Mouse (Mus musculus): ENCODE measurements around the gene Icam5.
"Not testable (repeated sequence)": the region's sequence is repeated elsewhere in the genome, so short reads cannot be mapped to it uniquely, and the experiment has no call there.

Icam5 gene

DNA sequence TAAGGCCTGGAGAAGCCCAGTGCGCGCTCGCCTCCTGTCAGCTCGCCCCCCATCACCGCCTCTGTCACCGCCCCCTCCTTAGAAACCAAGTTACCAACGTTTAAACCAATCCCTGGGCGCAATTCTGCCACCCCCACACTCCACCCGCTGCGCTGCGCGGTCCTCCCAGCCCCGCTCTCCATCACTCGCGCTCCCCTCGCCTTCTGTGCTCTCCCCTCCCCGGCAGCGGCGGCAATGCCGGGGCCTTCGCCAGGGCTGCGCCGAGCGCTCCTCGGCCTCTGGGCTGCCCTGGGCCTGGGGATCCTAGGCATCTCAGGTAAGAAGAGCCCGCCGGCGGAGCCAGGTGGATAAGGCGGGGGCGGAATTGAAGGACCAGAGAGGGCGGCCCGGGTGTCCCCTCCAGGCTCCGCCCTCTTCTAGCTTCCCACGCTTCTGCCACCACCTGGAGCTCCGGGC lies at the start of gene Icam5:
Icam5 (plus strand) TSS at position 178 of the 456 bp plus-strand sequence.
- DNase-seq (ENCODE audit: low spot score in 2 of 2), result peak; percentile 27 to 44

DNA sequence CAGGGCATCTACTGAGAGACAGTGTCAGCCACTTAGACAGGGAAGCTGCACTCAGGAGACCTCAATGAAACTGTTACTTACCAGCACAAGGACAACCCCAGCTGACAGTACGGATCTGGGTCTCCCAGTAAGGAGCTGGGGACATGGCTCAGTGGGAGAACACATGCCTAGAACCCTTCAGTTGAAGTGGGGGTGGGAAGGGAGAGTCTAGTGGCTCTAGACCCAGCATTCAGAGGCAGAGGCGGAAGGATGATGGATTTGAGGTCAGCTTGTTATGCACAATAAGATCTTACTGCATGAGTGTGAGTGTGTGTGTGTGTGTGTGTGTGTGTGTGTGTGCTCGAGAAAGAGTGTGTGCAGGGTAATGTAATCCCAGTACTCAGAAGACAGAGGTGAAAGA lies 49.7 kb upstream of the Icam5 start:
- no peak for DNase-seq (ENCODE audit: low spot score in 2 of 2)

DNA sequence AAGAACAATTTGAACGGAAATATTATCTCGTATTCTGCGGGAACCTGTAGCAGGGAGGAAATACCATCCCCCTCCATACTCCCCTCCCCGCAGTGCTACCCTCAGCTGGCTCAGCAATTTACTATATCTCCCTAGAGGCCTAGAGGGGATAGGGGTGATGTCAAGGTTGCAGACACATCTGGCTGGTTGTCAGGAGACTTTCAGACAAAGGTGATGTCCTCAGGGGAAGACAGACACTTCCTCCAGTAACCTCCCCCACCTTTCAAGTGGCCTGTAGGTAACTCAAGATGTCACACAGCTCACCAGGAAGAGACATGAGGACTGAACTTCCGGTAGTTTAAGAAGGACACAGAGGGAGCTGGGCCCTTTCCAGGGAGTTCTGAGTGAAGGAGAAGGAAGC lies 48.7 kb upstream of the Icam5 start:
- no peak for DNase-seq (ENCODE audit: low spot score in 2 of 2)

DNA sequence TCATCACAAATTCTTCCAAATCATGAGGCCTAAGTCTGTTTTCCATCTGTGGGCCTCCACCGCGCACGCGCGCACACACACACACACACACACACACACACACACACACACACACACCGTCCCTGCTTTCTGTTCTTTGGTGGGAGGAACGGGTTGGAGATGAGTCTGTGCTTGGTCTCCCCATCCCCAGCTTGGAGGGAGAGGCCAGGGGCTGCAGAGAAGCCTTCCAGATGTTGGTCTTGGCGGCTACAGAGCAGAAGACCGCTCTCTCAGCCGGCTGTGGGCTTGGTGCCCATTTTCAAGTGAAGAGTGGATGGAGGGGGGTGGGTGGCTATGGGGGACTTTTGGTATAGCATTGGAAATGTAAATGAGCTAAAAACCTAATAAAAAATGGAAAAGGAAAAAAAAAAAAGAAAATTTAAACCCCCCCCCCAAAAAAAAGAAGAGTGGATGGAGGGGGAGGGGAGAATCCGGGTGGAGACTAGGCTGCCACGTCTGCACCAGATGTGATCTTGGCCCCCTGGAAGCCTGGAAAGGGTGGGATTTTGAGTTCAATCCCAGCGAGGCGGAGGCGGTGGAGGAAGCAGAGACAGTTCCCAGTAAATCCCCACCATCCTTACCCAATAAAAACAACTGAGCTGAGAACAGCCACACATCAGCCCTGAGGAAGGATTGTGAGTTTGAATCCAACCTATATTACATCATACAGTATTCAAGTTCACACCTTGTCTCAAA lies 44.8 kb upstream of the Icam5 start:
- DNase-seq (ENCODE audit: low spot score in 2 of 2), result no peak

DNA sequence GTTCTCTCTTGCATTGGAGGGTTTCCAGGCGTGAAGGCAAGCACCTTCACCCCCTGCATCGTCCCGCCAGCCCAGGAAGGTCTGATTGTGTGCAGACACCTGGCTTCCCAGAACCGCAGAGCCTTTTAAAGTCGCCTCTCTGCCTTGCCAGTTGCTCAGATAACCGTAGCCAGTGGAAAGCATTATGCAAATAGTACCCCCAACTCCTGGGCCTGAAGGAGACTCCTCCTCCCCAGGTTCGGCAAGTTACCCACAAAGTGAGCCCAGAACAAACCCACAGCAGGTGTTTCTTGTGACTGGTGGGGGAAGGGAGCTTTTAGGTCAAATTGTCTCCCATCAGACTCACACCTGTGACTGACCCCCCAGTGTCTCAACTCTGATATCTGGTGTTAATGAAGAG lies 43.9 kb upstream of the Icam5 start:
- peak; percentile 22 to 34 for DNase-seq (ENCODE audit: low spot score in 2 of 2)

DNA sequence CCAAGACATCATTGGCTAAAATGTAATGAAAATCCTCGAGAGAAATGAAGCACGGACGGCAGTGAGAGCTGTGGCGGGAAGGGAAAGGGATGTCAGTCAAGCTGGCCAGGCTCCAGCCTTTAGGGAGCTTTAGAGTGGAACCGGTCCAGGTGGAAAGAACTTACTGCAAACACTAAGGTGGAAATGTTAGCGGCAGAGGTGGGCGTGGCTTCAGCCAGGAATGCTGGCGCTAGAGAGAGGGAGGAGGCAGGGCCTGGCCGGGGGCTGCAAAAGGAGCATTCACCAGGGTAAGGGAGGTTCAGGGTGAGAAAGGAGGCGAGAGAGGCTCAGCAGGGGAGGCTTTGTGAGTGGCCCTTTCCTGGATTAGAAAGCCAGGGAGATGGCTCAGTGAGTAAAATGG lies 41.0 kb upstream of the Icam5 start:
- DNase-seq (ENCODE audit: low spot score in 2 of 2), result no peak

DNA sequence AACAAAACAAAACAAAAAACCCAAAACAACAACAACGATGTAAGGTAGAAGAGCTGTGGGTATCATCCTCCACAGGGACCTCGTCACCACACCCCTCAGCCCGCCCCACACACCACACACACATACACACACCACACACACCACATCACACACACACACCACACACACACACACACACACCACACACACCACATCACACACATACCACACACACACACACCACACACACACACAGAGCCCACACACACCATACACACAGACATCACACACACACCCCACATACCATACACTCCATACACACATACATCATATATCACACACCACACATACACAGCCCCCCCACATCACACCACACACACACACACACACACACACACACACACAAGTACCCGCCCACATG lies 40.3 kb upstream of the Icam5 start:
- DNase-seq (ENCODE audit: low spot score in 2 of 2), result no peak

DNA sequence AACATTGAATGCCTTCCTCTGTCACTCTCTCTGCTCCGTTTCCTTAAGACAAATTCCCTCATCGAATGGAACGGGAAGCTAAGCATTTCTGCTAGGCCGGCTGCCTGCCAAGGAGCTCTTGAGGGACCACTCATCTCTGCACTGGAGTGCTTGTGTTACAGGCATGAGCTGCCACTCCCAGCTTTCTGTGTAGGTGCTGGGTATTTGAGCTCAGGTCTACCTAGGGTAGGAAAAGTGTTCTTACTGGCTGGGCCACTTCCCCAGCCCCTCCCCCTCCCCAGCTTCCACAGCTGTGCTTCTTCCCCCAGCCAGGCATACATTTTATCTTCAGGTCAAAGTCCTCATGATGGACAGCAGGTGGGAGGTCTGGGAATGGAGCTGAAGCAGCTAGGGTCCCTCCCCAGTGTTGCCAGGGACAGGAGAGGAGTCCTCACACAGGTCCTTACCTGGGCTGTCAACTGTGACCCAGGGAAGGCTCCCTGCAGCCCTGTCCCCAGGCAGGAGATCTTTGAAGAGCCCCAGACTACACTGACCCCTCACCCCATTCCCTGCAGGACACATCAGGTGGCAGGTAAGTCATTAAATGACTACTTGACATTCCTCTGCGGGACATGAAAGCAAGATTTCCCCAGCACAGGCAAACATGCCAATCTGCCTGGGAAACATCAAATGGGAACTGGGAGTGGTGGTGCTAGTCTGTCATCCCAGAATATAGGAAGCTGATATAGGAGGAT lies 38.5 kb upstream of the Icam5 start:
- DNase-seq (ENCODE audit: low spot score in 2 of 2), result no peak

DNA sequence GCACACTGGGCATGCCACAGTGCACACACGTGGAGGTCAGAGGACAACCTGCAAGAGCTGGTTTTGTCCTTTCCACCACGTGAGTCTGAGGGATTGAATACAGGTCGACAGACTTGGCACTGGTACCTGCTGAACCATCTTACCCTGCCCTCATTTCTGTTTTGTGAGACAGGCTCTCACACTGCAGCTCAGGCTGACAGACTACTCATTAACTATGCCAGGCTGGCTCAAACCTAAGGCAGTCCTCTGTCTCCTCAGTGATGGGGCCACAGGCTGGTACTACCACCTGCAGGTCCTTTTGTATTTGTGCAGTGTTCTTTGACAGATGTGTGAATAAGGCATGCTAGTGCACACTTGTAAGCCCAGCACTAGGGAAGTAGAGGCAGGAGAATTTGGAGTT lies 36.8 kb upstream of the Icam5 start:
- no peak for DNase-seq (ENCODE audit: low spot score in 2 of 2)

DNA sequence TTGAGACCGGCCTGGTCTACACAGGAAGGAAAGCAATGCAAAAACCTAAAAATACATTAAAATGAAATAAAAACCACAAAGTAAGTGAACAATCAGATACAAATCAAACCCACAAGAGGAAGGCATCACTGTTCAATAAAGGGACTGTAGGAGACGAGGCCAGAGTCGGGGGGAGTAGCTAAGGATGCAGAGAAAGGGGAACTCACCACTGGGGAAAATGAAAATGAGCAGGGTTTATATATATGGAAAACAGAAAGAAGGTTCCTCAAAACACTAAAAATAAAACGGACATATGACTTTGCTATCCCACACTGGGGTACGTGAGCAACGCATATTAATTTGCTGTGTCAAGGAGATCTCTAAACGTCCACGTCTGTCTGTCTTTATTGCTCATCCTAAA lies 34.8 kb upstream of the Icam5 start:
- no peak for DNase-seq (ENCODE audit: low spot score in 2 of 2)

DNA sequence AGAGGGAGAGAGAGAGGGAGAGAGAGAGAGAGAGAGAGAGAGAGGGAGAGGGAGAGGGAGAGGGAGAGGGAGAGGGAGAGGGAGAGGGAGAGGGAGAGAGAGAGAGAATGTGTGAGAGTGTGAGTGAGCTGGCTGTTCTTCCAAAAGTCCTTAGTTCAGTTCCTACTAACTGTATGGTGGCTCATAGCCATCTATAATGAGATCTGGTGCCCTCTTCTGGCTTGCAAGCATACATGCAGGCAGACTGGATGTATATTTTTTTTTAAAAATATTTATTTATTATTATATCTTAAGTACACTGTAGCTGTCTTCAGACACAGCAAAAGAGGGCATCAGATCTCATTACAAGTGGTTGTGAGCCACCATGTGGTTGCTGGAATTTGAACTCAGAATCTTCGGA lies 33.5 kb upstream of the Icam5 start:
- not testable (repeated sequence) for DNase-seq (ENCODE audit: low spot score in 2 of 2)

DNA sequence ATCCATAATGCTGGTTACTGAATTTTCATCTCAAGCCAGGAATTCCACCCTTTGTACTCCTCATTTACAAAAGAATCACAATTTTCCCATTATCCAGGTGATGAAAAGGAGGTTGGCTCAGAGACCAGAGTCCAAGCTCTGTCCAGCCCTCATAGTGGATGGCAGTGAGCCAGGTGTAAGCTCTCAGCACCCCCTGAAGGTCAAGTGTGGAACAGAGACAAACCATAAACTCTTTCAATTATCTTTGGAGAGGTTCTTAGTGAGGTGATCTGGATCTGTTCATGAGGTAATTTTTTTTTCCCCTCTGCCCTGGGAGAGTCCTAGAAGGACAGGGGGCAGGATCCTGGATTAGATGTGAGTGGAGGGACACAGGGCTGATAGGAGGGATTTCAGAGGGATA lies 31.1 kb upstream of the Icam5 start:
- DNase-seq (ENCODE audit: low spot score in 2 of 2), result no peak

DNA sequence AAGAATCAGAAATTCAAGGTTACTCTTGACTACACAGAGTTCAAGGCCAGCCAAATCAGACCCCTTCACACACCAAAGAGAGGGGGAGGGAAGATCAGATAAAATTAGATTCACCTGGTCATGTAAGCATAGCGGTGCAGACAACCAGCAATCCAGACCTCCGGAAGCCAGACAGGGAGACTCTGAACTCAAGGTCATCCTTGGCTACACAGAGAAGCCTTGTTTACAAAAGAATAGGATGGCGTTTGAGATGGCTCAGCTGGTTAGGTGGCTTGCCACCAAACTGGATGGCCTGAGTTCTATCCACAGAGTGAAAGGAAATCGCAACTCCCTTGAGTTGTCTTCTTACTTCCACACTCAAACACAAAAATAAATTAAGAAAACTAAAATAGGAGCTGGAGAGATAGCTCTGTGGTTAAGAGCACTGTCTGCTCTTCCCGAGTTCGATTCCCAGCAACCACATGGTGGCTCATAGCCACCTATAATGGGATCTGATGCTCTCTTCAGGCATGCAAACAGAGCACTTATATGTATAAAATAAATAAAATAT lies 30.1 kb upstream of the Icam5 start:
- no peak for DNase-seq (ENCODE audit: low spot score in 2 of 2)

DNA sequence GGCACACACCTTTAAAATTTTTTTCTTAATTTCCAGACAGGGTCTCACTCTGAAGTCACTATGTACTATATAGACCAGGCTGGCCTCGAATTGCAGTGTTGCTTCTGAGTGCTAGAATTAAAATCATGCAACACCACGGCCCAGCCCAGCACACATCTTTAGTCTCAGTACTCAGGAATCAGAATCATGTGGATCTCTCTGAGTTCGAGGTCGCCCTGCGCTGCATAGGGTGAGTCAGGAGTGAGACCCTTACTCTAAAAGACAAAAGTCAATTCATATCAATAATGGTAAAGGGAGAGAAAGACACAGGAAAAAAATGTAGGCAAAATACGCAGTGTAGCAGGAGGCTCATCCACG lies 29.6 kb upstream of the Icam5 start:
- DNase-seq (ENCODE audit: low spot score in 2 of 2), result no peak

DNA sequence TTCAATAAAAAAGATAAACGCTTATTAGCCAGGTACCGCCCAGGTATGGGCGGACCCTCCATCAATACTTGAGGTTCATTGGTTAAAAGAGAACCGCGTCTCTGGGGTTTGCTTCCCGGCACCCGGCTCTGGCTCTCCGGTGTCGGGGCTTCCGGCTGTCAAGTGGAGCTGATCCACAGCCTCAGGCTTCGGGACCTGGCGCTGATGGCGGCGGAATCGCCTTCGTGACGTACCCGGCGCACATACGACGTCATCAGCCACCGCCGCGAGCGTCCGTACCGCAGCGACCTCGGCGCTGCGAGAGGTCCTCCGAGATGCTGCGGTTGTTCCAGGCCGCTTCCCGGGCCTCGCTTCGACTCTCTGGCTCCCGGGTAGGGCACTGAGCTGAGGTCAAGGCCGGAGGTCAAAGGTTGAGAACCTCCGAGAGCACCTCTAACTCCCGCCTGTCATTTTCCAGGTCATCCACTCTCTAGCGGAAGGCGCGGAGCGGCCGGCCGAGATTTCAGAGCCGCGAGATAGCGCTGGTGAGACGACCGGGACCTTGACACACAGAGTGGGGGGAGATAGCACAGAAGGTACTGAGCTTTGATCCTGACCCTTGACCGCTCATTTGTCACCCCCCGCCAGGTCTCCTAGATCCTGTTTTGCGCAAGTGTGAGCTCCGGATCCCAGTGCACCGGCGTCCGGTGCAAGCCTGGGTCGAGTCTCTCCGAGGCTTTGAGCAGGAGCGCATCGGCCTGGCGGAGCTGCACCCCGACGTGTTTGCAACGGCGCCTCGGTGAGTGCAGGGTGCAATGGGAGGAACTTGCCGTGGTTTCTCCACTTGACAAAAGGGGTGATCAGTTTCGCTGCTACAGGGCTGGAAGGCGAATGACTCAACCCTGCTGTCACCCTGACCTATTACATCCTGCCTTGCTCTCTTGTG lies 29.0 kb upstream of the Icam5 start, which contains the start of gene Mrpl4:
Mrpl4 (plus strand) TSS at position 112 of the 925 bp plus-strand sequence.
- DNase-seq (ENCODE audit: low spot score in 2 of 2), result peak; percentile 76 to 79

DNA sequence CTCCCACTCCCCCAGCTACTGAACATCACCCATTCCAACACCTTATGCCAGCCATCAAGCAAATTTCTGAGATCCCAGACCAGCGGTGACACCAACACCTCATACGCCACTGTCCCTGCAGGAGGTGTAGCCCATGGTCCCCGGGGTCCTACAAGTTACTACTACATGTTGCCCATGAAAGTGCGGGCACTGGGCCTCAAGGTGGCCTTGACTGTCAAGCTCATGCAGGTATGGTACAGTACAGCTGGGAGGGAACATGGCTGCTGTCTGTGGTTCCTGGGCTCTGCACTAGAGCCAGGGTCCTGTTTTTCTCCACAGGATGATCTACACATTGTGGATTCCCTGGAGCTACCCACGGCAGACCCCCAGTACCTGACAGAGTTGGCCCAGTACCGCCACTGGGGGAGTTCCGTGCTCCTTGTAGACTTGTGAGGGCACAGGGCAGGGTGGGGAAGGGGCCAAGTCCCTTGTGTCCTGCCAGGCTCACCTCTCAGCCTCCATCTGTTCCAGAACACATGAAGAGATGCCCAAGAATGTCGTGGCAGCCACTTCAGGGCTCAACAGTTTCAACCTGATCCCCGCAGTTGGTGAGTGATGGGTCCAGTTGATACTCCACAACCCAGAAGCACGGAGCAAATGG lies 24.4 kb upstream of the Icam5 start:
- DNase-seq (ENCODE audit: low spot score in 2 of 2), result no peak

DNA sequence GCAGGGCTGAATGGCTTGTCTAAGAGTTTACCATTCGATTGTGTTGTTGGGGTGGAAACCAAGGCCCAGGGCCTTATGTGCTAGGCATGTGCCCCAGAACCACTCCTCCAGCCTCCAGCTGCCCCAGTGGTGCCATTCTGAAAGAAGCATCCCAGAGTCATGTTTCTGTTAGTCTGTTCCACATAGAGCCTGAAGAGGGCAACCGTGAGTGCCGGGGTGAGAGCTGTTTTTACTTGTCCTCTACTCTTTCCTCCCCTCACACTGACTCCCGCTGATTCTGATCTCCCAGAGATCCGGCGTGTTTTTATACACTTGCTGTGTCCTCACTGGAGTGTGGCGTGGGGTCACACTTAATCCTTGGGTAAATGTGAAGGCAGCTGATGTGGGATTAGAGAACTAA lies 23.9 kb upstream of the Icam5 start:
- no peak for DNase-seq (ENCODE audit: low spot score in 2 of 2)

DNA sequence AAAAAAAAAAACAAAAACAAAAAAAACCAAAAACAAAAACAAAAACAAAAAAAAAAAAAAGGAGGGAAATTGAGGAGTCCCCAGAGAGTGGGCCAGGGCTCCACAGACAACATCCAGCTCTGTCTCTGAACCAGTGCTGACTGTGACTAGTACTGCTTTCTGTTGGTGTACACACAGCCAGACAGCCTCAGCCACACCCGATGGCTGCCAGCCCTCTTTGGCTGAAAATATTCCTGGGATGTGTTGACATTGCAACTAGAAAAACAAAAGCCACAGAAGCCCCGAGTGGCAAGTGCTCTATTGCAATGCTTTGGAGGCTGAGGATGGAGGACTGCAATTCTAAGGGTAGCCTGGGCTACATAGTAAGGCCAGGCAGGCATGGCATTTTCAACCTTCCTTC lies 21.5 kb upstream of the Icam5 start:
- no peak for DNase-seq (ENCODE audit: low spot score in 2 of 2)

DNA sequence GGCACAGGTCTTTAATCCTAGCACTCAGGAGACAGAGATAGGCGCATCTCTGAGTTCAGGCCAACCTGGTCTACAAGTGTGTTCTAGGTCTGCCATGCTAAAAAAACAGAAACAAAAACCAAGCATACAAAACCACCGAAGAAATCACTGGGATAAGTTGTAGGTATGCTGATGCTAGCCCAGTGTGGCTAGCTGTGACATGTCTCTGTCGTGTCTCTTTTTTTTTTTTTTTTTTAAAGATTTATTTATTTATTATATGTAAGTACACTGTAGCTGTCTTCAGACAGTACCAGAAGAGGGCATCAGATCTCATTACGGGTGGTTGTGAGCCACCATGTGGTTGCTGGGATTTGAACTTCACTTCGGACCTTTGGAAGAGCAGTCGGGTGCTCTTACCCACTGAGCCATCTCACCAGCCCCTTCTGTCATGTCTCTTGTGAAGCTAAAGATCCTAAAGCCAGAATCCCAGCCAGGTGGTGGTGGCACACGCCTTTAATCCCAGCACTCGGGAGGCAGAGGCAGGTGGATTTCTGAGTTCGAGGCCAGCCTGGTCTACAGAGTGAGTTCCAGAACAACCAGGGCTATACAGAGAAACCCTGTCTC lies 20.8 kb upstream of the Icam5 start:
- DNase-seq (ENCODE audit: low spot score in 2 of 2), result not testable (repeated sequence)

DNA sequence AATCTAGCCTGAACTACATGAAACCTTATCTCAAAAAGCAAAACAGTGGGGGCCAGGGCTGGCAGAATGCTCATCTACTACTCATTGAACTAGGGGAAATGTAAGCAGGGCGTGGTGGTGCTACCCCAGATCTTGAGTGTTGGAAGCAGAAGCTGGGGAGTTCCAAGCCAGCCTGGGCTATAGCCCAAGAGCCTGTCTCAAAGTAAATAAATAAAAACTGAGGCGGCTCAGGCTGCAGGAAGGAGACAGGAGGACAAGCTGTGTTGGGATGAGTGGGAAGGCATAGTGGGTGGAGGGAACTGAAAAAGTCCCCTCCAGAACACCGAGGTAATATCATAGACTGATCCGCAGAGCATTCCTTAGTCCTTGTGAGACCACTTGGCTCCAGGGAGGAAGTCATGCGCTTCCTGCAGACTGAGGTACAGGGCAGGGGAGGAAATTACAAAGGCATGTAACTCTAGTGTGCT lies 20.0 kb upstream of the Icam5 start:
- DNase-seq (ENCODE audit: low spot score in 2 of 2), result no peak

DNA sequence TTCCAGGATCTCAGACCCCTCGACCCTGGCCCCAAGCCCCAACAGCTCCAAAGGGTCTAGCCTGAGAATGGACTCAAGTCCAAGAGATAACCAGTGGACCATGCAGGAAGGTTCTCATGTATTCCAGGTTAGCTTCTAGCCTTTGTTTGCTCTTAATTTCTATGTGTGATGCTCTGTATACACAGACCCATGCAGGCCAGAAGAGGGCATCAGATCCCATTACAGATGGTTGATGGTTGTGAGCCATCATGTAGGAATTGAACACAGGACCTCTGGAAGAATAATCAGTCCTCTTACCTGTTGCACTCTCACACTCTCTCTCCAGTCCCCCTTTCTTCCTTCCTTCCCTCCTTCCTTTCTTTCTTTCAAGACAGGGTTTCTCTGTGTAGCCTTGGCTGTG lies 19.5 kb upstream of the Icam5 start:
- DNase-seq (ENCODE audit: low spot score in 2 of 2), result no peak

All from spleen, postnatal 36 days (tissue).